Mouse (Mus musculus): Measurements from ENCODE around the gene Dpm1.

GRCm38 (mm10) chr2:168213788-168214397, 16.5 kb downstream of the Dpm1 start:
- no peak for TF ChIP-seq EP300 (IDR thresholded peaks at IDR 0.05; ENCODE audit: low read depth)
- peak; percentile 8; the same call in 1 of the 2 replicates for TF ChIP-seq CTCF (IDR thresholded peaks at IDR 0.05; ENCODE audit: low read depth)

Measured in heart, postnatal 0 days (tissue).